Mouse (Mus musculus) spleen, postnatal 10 days (tissue): ENCODE results near the gene Tmem104.

ENCODE experiments used
- DNase-seq, 2 experiments: peaks; one replicate each; pipeline ENCODE4 v3.0.0; 2021 to 2022; ENCODE audit warnings: low spot score in 2 of 2

Gene Tmem104

GRCm38 (mm10) chr11:115264862-115265668, 77.8 kb downstream of the Tmem104 start:
- DNase-seq = peak in 1 of 2 experiments; percentile 46

GRCm38 (mm10) chr11:115265771-115266399, 78.6 kb downstream of the Tmem104 start:
- no peak for DNase-seq

GRCm38 (mm10) chr11:115266400-115266778, 79.1 kb downstream of the Tmem104 start:
- DNase-seq = no peak

- no peak for DNase-seq
Observed at GRCm38 (mm10) chr11:115267061-115267883, 80.0 kb downstream of the Tmem104 start, which contains the start of gene Grin2c. Gene Grin2c (minus strand): TSS chr11:115267243.

GRCm38 (mm10) chr11:115267958-115268357, 80.7 kb downstream of the Tmem104 start:
- DNase-seq = no peak

GRCm38 (mm10) chr11:115269330-115270066, 82.2 kb downstream of the Tmem104 start:
- no peak for DNase-seq

GRCm38 (mm10) chr11:115270148-115270861, 83.0 kb downstream of the Tmem104 start:
- DNase-seq = peak; percentile 59 to 76

- DNase-seq = no peak
Observed at GRCm38 (mm10) chr11:115271052-115271451, 83.8 kb downstream of the Tmem104 start.

- DNase-seq = no peak
Observed at GRCm38 (mm10) chr11:115271481-115271880, 84.2 kb downstream of the Tmem104 start.

- no peak for DNase-seq
Observed at GRCm38 (mm10) chr11:115272894-115273498, 85.7 kb downstream of the Tmem104 start.

GRCm38 (mm10) chr11:115273735-115274134, 86.4 kb downstream of the Tmem104 start:
- DNase-seq = no peak

GRCm38 (mm10) chr11:115274178-115274577, 86.9 kb downstream of the Tmem104 start:
- no peak for DNase-seq

- no peak for DNase-seq
Observed at GRCm38 (mm10) chr11:115274771-115275170, 87.5 kb downstream of the Tmem104 start.

GRCm38 (mm10) chr11:115275509-115275908, 88.2 kb downstream of the Tmem104 start:
- no peak for DNase-seq

- DNase-seq = no peak
Observed at GRCm38 (mm10) chr11:115275954-115276353, 88.7 kb downstream of the Tmem104 start.

GRCm38 (mm10) chr11:115276780-115277603, 89.7 kb downstream of the Tmem104 start, which contains the start of gene Fdxr:
Gene Fdxr (minus strand): TSS chr11:115277050.
- DNase-seq = peak; percentile 92 to 99

GRCm38 (mm10) chr11:115277604-115277975, 90.3 kb downstream of the Tmem104 start:
- DNase-seq = no peak

- DNase-seq = no peak
Observed at GRCm38 (mm10) chr11:115278176-115278575, 90.9 kb downstream of the Tmem104 start.

GRCm38 (mm10) chr11:115279726-115280125, 92.4 kb downstream of the Tmem104 start:
- DNase-seq = no peak
